In genomic region chr8:56486006-56486405, GRCm38 (mm10) we compare ENCODE assay signal across 9 mouse cellular contexts.
DNase-seq lines count a peak whose midpoint lies in the region; ATAC-seq lines count a peak whose summit lies in the region.
"Had no signal": no experiment of that assay in that cellular context is flagged by ENCODE, and none has a peak within 500 bp of the region (broad histone marks: within the 10 kb centered on the region; RNA-seq: fewer than 3 reads in every experiment).

No protein-coding gene starts in this region.

- no peak overlapping the region for H3K4me2 ChIP-seq in forebrain, embryonic 11.5 days (ENCODE audit: low read depth, low read length, severe bottlenecking)
- H3K4me2 ChIP-seq: heart, embryonic 15.5 days had no signal

- no peaks in the 10 kb centered on the region for H3K9me3 ChIP-seq in forebrain, embryonic 11.5 days (ENCODE audit: control insufficient read depth, low read length)
- H3K9me3 ChIP-seq: heart, embryonic 15.5 days had no signal

- H3K27ac ChIP-seq in forebrain, embryonic 11.5 days (ENCODE audit: low read depth, low read length): no peak overlapping the region
- H3K27ac ChIP-seq: heart, embryonic 15.5 days had no signal

- WGBS in forebrain, embryonic 11.5 days: 40% methylated on average over 3 of the region's 3 CpGs

- no peak overlapping the region for H3K9ac ChIP-seq in forebrain, embryonic 11.5 days (ENCODE audit: low read length)
- H3K9ac ChIP-seq: heart, embryonic 15.5 days had no signal

- no peak for ATAC-seq in forebrain, embryonic 11.5 days (replicated peaks; ENCODE audit: low FRiP score)

- H3K4me3 ChIP-seq in forebrain, embryonic 11.5 days (ENCODE audit: low read depth, low read length): no peak overlapping the region
- H3K4me3 ChIP-seq: heart, embryonic 15.5 days had no signal

- H3K4me1 ChIP-seq in forebrain, embryonic 11.5 days (replicated peaks; ENCODE audit: control insufficient read depth, insufficient read depth, low read length): no peaks in the 10 kb centered on the region
- H3K4me1 ChIP-seq: heart, embryonic 15.5 days had no signal

- no peaks in the 10 kb centered on the region for H3K36me3 ChIP-seq in forebrain, embryonic 11.5 days (ENCODE audit: control insufficient read depth, insufficient read depth, low read length)
- H3K36me3 ChIP-seq: heart, embryonic 15.5 days had no signal

- no peaks in the 10 kb centered on the region for H3K27me3 ChIP-seq in forebrain, embryonic 11.5 days (ENCODE audit: control insufficient read depth, insufficient read depth, low read length)
- H3K27me3 ChIP-seq: heart, embryonic 15.5 days had no signal

- DNase-seq in cerebellum, adult 9-10 months: peak; percentile 3
- DNase-seq in cerebellum, postnatal 36 days: no peak
- DNase-seq in layer of hippocampus, adult 9-10 months (ENCODE audit: low spot score): peak; percentile 30
- no peak for DNase-seq in layer of hippocampus, adult 8-10 months (ENCODE audit: low spot score in 2 of 2)
- peak; percentile 51 for DNase-seq in brain, adult 2 months (ENCODE audit: low read depth, low spot score)
- DNase-seq in lung, postnatal 36 days: peak; percentile 46
- DNase-seq in urinary bladder, postnatal 10 days (ENCODE audit: low spot score): no peak
- no peak for DNase-seq in forebrain, embryonic 11.5 days (ENCODE audit: low spot score)

Comparison
In these comparisons a context has a peak if more than half of its experiments do, and no peak if none do; other contexts are left out.
1. DNase-seq: peak in cerebellum, adult 9-10 months (single experiment), layer of hippocampus, adult 9-10 months (single experiment), brain, adult 2 months (single experiment) and lung, postnatal 36 days (single experiment); none in cerebellum, postnatal 36 days (0 of 2), layer of hippocampus, adult 8-10 months (0 of 2), urinary bladder, postnatal 10 days (single experiment) and forebrain, embryonic 11.5 days (single experiment).